Mouse (Mus musculus) neural tube, embryonic 11.5 days (tissue): ENCODE measurements around the gene Khdc1c. TPM values are rescaled to one million over a fixed set of nuclear protein-coding genes. Genes with fewer than 3 reads are reported as not detected.
"Not testable (repeated sequence)": the region's sequence is repeated elsewhere in the genome, so short reads cannot be mapped to it uniquely, and the experiment has no call there.

ENCODE experiments used
- ATAC-seq: fragments of 200-750 bp; cut with Nextera tagmentation; 2 replicates; pipeline ENCODE4 v1.8.0; 2017; ENCODE audit warnings: moderate number of reproducible peaks, mild to moderate bottlenecking, moderate TSS enrichment, moderate library complexity; ENCODE audit not compliant: insufficient read depth, low FRiP score, low TSS enrichment
- DNase-seq: peaks from one replicate; pipeline ENCODE4 v3.0.0-alpha.2; 2015; ENCODE audit warnings: low spot score
- H3K27ac ChIP-seq: fragments of 300-500 bp; sonication (generic); 2 replicates; pipeline ENCODE4 v1.5.1; 2014; ENCODE audit warnings: low read depth, mild to moderate bottlenecking, low read length
- H3K27me3 ChIP-seq: fragments of 300-500 bp; sonication (generic); 2 replicates; pipeline ENCODE4 v1.6.1; 2014; ENCODE audit warnings: mild to moderate bottlenecking, low read length, mixed read lengths; ENCODE audit not compliant: control insufficient read depth, insufficient read depth
- H3K36me3 ChIP-seq: fragments of 300-500 bp; sonication (generic); 2 replicates; pipeline ENCODE4 v1.6.1; 2014; ENCODE audit warnings: mild to moderate bottlenecking, low read length, moderate library complexity, mixed read lengths; ENCODE audit not compliant: control insufficient read depth, insufficient read depth
- H3K4me1 ChIP-seq: fragments of 300-500 bp; sonication (generic); 2 replicates; pipeline ENCODE4 v1.6.1; 2014; ENCODE audit warnings: low read length, mixed read lengths; ENCODE audit not compliant: control insufficient read depth, insufficient read depth
- H3K4me2 ChIP-seq: fragments of 300-500 bp; sonication (generic); 2 replicates; pipeline ENCODE4 v1.6.1; 2014; ENCODE audit warnings: low read depth, mild to moderate bottlenecking, moderate library complexity
- H3K4me3 ChIP-seq: fragments of 300-500 bp; sonication (generic); 2 replicates; pipeline ENCODE4 v1.5.1; 2014; ENCODE audit warnings: low read depth, low read length
- H3K9ac ChIP-seq: fragments of 300-500 bp; sonication (generic); 2 replicates; pipeline ENCODE4 v1.6.1; 2014; ENCODE audit warnings: mild to moderate bottlenecking, low read length
- H3K9me3 ChIP-seq: fragments of 300-500 bp; sonication (generic); 2 replicates; pipeline ENCODE4 v1.6.1; 2016; ENCODE audit warnings: low read length; ENCODE audit not compliant: control insufficient read depth
- WGBS: fragments of 180-500 bp; shearing (Covaris S2); extraction: QIAGEN DNeasy Blood & Tissue Kit; methylation state at CpG from one replicate; pipeline ENCODE4 v1.1.7; 2014; 5-methylcytosine and 5-hydroxymethylcytosine counted together
- polyA plus RNA-seq: library from polyadenylated mRNA; unstranded; fragments of >200 nt; fragmentation: Nextera tagmentation; extraction: Ambion mirVana; gene quantifications from 2 replicates; pipeline ENCODE4 v1.2.1, GENCODE M21; 2014

The Khdc1c gene
- polyA plus RNA-seq, 1 experiment from 2014 or later: not detected

- H3K27me3 ChIP-seq: no peaks in the 10 kb centered on the region
- H3K36me3 ChIP-seq: no peaks in the 10 kb centered on the region
- no peak overlapping the region for H3K4me3 ChIP-seq
- H3K4me2 ChIP-seq: no peak overlapping the region
- no peaks in the 10 kb centered on the region for H3K4me1 ChIP-seq
- ATAC-seq: no peak
- DNase-seq: no peak
- no peak overlapping the region for H3K27ac ChIP-seq
- no peak overlapping the region for H3K9ac ChIP-seq
- H3K9me3 ChIP-seq: no peaks in the 10 kb centered on the region
- WGBS: 100% methylated on average over 1 of the region's 1 CpGs
Observed at GRCm38 (mm10) chr1:21340745-21341144, 27.4 kb upstream of the Khdc1c start.

- H3K9ac ChIP-seq: no peak overlapping the region
- 55% methylated on average over 4 of the region's 4 CpGs for WGBS
- DNase-seq (peak; percentile 19), ATAC-seq (peak; percentile 48; the same call in 1 of the 2 replicates)
- no peaks in the 10 kb centered on the region for H3K9me3 ChIP-seq
- H3K4me1 ChIP-seq: no peaks in the 10 kb centered on the region
- no peak overlapping the region for H3K4me2 ChIP-seq
- H3K4me3 ChIP-seq: no peak overlapping the region
- H3K27ac ChIP-seq: no peak overlapping the region
- H3K27me3 ChIP-seq: no peaks in the 10 kb centered on the region
- H3K36me3 ChIP-seq: no peaks in the 10 kb centered on the region
Observed at GRCm38 (mm10) chr1:21344253-21344652, 23.9 kb upstream of the Khdc1c start.

- not testable (repeated sequence) for H3K9me3 ChIP-seq, H3K4me3 ChIP-seq, ATAC-seq, H3K27me3 ChIP-seq, H3K9ac ChIP-seq, H3K4me2 ChIP-seq, H3K27ac ChIP-seq, H3K36me3 ChIP-seq, DNase-seq, H3K4me1 ChIP-seq
- 94% methylated on average over 7 of the region's 7 CpGs for WGBS
Observed at GRCm38 (mm10) chr1:21344752-21345151, 23.4 kb upstream of the Khdc1c start.

GRCm38 (mm10) chr1:21349341-21349740 lies 18.8 kb upstream of the Khdc1c start, which contains the start of gene Khdc1a:
Gene Khdc1a, plus strand, starts transcription at chr1:21349641.
- ATAC-seq (no peak), DNase-seq (no peak)
- 74% methylated on average over 2 of the region's 2 CpGs for WGBS

GRCm38 (mm10) chr1:21383256-21383655 lies 15.1 kb downstream of the Khdc1c start, which contains the start of gene Khdc1b:
Gene Khdc1b, plus strand, starts transcription at chr1:21383556.
- H3K4me2 ChIP-seq: no peak within 1 kb of the TSS
- no peaks in the 10 kb centered on the region for H3K9me3 ChIP-seq
- WGBS: 90% methylated on average over 1 of the region's 1 CpGs
- H3K9ac ChIP-seq: no peak within 1 kb of the TSS
- no peaks in the 10 kb centered on the region for H3K27me3 ChIP-seq
- H3K4me1 ChIP-seq: no peaks in the 10 kb centered on the region
- ATAC-seq (no peak), DNase-seq (no peak)
- no peak within 1 kb of the TSS for H3K27ac ChIP-seq
- H3K36me3 ChIP-seq: no peaks in the 10 kb centered on the region
- no peak within 1 kb of the TSS for H3K4me3 ChIP-seq

More at GRCm38 (mm10) chr1:21349341-21349740, 18.8 kb upstream of the Khdc1c start, which contains the start of gene Khdc1a:
- Histone ChIP-seq H3K27me3 (no peaks in the 10 kb centered on the region), H3K9ac (no peak within 1 kb of the TSS), H3K36me3 (no peaks in the 10 kb centered on the region), H3K9me3 (no peaks in the 10 kb centered on the region), H3K4me2 (no peak within 1 kb of the TSS), H3K27ac (no peak within 1 kb of the TSS), H3K4me1 (no peaks in the 10 kb centered on the region), H3K4me3 (no peak within 1 kb of the TSS)

GRCm38 (mm10) chr1:21391138-21391671 lies 23.1 kb downstream of the Khdc1c start:
- no peaks in the 10 kb centered on the region for H3K9me3 ChIP-seq
- H3K4me1 ChIP-seq: no peaks in the 10 kb centered on the region
- no peak overlapping the region for H3K9ac ChIP-seq
- ATAC-seq: no peak
- DNase-seq: no peak
- no peak overlapping the region for H3K27ac ChIP-seq
- H3K4me3 ChIP-seq: no peak overlapping the region
- H3K36me3 ChIP-seq: no peaks in the 10 kb centered on the region
- no peak overlapping the region for H3K4me2 ChIP-seq
- no peaks in the 10 kb centered on the region for H3K27me3 ChIP-seq
- WGBS: 76% methylated on average over 6 of the region's 6 CpGs

GRCm38 (mm10) chr1:21402804-21403203 lies 34.7 kb downstream of the Khdc1c start:
- Histone ChIP-seq H3K27ac (no peak overlapping the region), H3K4me2 (no peak overlapping the region), H3K36me3 (no peaks in the 10 kb centered on the region), H3K4me1 (no peaks in the 10 kb centered on the region), H3K9ac (no peak overlapping the region), H3K4me3 (no peak overlapping the region), H3K27me3 (no peaks in the 10 kb centered on the region), H3K9me3 (no peaks in the 10 kb centered on the region)
- DNase-seq (no peak), ATAC-seq (no peak)
- WGBS: 94% methylated on average over 8 of the region's 8 CpGs

- Histone ChIP-seq H3K4me1 (no peaks in the 10 kb centered on the region), H3K4me2 (no peak overlapping the region), H3K4me3 (no peak overlapping the region), H3K9ac (no peak overlapping the region), H3K36me3 (no peaks in the 10 kb centered on the region), H3K27me3 (no peaks in the 10 kb centered on the region), H3K9me3 (no peaks in the 10 kb centered on the region), H3K27ac (no peak overlapping the region)
- 45% methylated on average over 2 of the region's 2 CpGs for WGBS
- ATAC-seq (no peak), DNase-seq (no peak)
Observed at GRCm38 (mm10) chr1:21407266-21407665, 39.1 kb downstream of the Khdc1c start.

- no peak overlapping the region for H3K27ac ChIP-seq
- H3K4me2 ChIP-seq: no peak overlapping the region
- WGBS: 54% methylated on average over 18 of the region's 18 CpGs
Observed at GRCm38 (mm10) chr1:21411331-21412196, 43.4 kb downstream of the Khdc1c start.

More at GRCm38 (mm10) chr1:21411331-21412196, 43.4 kb downstream of the Khdc1c start:
- Histone ChIP-seq H3K27me3 (no peaks in the 10 kb centered on the region), H3K36me3 (no peaks in the 10 kb centered on the region), H3K9me3 (no peaks in the 10 kb centered on the region), H3K9ac (no peak overlapping the region), H3K4me3 (no peak overlapping the region), H3K4me1 (no peaks in the 10 kb centered on the region)
- ATAC-seq: peak; percentile 79
- DNase-seq: peak; percentile 31
